Mouse (Mus musculus): ENCODE measurements around the gene Gpt2. TPM values are rescaled to one million over a fixed set of nuclear protein-coding genes. Genes with fewer than 3 reads are reported as not detected.

The Gpt2 gene
- polyA plus RNA-seq, 1 experiment = 31.1 TPM

DNA sequence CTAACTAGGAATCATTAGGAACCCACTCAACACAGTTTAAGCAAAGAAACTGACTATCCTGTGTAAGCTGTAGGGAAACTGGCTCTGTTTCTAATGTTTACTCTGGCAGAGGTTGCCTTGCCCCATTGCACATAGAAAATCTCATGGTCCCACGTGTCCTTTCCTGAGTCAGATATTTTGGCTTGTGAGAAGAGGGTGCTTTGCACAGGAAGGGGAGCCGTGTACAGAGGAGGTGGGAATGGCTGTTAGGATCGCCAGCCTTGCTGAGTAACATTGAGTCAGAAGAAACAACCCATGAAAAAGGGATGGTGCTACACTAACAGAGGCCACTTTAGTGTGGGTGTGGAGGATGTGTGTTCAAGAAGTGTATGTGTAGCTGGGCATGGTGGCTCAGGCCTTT, 36.6 kb downstream of the Gpt2 start:
- DNase-seq (ENCODE audit: low spot score) = no peak

DNA sequence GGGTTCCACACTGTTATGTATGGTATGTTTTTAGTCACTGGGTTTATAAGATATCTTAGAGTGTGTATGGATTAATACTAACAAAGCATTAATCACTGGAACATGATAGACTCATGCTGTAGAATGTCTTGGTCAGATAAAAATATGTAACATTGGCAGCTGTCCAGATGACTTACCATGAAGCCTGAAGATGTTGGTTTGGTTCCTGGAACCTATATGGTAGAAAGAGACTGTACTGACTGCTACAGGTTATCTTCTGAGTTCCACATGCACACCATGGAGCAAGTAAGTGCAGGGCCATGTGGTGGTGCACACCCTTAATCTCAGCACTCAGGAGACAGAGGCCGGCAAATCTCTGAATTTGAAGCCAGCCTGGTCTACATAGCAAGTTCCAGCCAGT, 38.3 kb downstream of the Gpt2 start:
- no peak for DNase-seq (ENCODE audit: low spot score)

DNA sequence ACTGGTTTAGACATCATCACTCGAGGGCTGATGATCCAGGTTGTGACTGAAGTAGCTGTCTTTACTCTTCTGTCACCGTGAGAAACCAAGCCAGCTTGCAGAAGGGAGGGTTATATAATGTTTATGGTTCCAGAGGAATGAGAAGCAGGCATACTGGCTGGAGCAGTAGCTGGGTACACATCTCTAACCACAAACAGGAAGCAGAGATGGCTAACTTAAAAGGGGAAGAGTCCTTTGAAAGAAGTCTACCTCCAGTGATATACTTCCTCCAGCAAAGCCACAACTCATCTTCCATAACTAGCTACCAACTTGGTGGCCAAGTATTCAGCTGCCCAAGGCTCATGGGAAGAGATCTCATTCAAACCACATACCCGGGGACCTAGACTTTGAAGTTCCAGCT, 39.1 kb downstream of the Gpt2 start:
- no peak for DNase-seq (ENCODE audit: low spot score)

DNA sequence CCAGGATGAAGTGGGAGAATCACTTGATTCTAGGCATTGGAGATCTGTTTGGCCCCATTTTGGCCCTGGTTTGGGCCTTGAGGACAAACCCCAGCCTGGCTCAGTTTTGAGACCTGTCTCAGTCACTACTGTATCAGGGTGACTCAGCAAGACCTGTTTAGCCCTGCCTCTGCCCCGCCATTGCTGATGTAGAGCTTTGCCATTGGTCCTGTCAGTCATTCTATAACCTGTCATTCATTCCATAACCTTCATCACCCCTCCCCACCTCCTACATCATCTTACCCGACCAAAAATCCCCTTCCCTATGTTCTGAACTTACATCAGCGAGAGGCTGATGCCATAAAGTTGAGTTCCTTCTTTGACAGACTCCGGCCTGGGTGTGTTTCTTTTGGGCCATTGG, 40.5 kb downstream of the Gpt2 start:
- DNase-seq (ENCODE audit: low spot score) = no peak

DNA sequence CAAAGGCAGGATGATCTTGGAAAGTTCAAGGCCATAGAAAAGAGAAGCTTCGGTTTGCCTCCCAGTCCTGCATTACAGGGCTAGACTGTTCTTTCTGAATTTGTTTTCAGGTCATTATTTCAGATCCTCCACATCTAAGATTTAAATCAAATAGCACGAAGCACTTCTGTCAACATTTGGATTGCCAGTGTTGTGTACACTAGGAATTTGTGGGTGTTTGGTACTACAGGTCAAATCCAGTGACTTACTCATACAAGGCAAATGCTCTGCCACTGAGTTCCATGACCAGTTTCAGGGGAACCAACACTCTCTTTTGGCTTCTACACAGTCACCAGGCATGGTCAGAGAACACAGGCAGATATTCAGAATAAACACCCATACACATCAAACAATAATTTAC, 41.1 kb downstream of the Gpt2 start:
- no peak for DNase-seq (ENCODE audit: low spot score)

DNA sequence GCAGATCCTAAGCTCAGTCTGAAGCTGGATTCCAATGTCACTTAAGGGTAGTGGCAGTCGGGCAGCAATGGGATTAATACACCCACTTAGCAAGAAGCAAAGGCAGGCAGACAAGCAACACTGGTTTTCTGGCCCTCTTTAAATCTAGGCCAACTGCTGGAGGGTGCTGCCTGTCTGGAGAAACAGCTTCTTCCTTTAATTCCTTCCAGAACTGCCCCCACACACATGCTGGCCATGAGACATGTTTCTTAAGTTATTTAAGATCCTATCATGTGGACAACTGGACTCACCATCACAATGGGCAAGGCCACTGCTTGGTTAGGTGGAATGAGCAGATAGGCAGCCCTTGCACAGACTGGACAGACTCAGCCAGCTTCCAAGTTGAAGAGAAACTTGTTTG, 41.8 kb downstream of the Gpt2 start:
- no peak for DNase-seq (ENCODE audit: low spot score)

DNA sequence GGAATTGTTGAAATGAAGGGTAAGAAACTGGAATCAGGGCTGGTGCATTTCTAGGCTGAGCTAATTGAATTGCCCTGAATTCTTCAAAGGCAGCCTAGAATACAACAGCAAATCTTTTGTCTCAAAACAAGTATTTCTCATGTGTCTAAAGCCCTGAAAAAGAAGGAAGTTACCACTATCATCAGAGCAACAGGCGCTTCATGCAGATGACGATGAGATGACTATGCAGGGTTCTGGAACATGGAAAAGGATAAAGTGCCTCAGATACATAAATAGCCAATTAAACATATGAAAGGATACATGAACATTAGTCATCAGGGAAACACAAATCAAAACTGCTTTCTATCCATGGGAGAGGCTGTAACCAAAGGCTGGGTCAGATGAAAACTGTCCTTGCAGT, 44.0 kb downstream of the Gpt2 start:
- no peak for DNase-seq (ENCODE audit: low spot score)

DNA sequence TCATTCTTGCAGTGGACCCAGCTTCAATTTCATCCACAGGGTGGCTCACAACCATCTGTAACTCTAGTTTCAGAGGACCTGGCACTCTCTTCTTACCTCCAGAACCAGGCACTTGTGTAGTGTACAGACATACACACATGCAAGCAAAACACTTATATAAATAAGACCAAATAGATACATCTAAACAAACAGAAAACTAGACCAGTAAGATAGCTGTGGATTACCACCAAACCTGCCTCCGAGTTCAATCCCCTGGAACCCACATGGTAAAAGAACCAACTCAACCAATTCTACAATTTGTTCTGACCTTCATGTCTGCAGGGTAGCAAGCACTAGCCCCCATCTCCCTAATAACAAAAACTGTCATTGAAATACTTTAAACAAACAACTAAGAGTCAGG, 59.6 kb downstream of the Gpt2 start:
- no peak for DNase-seq (ENCODE audit: low spot score)

DNA sequence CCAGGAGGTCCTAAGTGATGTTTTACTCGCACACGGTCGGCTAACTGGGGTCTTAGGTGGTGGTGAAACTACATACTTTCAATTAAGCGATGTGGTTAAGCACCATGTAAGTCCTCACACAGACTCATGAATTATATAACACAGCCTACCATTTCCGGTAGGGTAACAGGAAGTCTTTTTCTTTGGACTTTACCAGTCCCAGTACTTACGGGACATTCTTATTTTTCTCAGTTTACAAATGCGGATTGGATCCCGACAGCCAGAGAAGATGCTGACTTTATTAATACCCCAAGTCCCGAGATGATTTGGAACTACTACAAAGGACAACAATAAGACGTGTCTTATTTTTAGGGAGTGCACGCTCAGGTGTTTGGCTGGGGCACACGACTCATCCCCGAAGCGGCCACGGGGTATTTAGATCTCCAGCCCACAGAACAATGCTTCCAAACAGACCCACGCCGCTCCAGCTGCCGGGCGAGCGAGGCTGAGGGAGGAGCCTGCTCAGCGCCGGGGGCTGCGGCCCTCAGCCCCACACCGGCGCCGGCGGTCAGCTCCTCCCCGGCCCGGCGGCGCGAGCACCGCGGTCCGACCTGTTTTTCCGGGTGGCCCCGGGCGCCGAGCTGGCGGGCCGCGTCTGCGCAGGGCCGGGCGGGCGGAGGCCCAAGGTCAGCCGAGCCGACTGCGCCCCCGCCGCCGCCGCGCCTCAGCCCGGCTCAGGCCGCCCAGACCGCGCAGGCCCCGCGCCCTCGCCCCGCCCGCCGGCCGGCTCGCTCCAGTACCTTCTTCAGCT, 62.2 kb downstream of the Gpt2 start:
- no peak for DNase-seq (ENCODE audit: low spot score)

DNA sequence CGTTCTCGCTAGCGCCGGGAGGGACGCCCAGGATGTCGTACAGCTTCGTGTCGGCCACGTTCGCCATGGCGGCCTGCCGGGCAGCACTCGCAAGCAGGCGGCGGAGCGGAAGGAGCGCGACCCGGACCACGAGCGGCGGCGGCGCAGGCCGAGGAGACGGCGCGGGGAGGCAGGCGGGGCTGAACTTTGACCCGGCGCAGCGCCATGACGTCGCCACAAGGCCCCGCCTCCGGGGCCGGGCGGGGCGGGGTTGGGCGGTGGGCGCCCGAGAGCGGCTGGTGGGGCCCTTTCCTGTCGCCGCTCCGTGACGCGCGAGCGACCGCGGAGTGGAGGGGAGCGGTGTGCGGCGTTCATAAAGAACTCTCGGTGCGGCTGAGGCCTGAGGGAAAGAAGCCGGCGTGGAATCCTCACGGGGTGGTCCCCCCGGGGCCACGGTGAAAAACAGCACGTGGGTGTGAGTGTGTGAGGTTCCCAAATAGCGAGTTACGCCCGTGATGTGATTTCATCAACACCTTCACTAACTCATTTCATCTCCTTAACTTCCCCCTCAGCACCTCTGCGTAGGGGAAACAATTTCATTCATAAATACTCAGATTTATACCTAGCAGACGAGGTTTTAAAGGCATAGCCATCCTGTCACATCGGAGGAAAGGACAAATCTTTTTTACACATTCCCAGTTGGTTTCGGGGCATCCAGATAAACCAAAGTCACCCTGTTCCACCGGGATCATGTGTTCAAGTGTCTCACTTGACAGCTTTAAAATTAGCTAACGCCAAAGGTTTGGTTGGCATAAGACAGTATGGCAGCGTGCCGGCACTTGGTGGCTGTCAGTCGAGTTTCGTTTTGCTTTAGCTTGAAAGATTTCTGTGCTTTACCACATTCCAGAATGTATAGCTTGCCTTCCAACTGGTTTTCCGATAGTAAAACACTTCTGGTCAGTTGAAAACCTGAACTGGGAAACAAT, 63.1 kb downstream of the Gpt2 start, which contains the start of gene Dnaja2:
TSS of gene Dnaja2 (minus strand) at position 164 of the 965 bp plus-strand sequence.
- peak; percentile 94 for DNase-seq (ENCODE audit: low spot score)

DNA sequence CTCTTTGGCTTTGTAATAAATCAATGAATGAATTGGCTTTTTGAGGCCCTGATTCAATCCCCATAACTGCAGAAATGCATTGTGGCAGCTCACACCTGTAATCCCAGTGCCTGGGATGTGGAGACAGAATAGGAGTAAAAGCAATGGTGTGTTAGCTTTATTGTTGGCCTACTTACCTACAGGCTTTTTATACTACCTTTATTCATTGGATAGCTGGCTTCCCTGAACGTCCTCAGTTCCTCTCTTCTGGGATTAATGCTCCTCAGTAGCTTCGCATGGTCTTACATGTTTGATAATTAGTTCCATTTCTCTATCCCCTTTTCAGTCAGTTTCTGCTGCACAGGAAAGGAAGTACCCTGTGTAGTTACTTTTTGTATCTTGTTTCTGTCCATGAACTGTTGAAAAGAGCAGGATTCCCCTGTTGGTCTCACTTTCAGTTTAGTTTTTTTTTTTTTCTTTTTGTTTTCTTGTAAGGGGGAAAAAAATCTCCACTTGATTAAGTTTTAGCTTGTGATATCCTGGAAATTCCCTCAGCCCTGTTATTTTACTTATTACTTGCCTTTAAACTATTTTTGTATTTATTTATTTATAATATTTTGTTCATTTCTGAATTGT, 64.7 kb downstream of the Gpt2 start:
- no peak for DNase-seq (ENCODE audit: low spot score)

DNA sequence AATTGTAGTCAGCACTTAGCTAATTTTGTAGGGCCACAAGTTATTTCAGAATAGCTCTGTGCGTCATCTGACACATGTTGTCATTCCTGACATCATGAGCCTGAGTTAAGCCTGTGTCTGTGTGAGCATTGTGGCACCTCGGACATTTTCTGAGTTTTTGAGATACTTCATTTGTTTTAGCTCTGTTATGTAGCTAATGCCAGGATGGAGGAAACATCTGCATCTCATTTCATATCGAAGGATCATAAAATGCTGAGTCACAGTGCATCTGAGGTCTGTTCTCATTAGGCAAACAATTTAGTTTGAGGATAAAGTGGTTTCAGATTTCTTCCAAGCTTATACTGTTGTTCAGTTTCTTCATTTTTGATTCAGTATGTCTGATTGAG, 65.2 kb downstream of the Gpt2 start:
- DNase-seq (ENCODE audit: low spot score) = no peak

DNA sequence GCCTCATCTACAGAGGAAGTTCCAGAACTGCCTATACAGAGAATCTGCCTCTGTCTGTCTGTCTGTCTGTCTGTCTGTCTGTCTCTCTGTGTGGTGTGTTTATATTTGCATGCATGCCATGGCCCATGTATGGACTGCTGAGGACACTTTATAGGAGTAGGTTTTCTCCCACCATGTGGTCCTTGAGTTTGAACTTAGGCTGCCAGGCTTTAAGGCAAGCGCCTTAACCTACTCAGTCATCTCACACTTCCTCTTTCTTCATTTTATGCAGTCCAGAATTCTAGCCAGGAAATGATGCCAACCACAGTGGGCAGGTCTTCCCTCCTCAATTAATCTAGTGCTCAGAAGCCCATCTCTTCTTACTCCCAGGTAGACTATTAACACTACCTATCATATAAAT, 66.8 kb downstream of the Gpt2 start:
- no peak for DNase-seq (ENCODE audit: low spot score)

DNA sequence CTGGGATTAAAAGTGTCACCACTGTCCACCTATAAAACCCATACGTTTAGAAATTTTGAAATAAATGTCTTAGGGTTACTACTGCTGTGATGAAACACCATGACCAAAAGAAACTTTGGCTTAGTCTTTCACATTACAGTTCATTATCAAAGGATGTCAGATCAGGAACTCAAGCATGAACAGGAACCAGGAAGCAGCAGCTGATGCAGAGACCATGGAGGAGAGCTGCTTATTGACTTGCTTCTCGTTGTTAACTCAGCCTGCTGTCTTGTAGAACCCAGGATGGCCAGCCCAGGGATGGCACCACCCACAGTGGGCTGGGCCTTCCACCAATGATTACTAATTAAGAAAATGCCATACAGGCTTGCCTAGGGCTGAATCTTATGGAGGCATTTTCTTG, 67.6 kb downstream of the Gpt2 start:
- no peak for DNase-seq (ENCODE audit: low spot score)

DNA sequence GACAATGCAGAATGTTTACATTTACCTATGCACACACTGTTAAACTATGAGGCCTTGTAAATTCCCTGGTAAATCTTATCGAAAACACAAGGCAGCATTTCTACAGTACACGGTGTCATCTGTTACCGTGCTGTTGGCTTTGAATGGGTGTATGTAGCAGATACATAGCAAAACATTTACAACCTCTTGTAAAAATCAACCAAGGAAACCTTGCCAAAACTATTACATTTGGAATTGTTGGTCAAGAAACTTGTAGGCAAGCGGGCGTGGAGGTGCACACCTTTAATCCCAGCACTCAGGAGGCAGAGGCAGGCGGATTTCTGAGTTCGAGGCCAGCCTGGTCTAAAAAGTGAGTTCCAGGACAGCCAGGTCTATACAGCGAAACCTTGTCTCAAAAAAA, 71.0 kb downstream of the Gpt2 start:
- DNase-seq (ENCODE audit: low spot score) = no peak

DNA sequence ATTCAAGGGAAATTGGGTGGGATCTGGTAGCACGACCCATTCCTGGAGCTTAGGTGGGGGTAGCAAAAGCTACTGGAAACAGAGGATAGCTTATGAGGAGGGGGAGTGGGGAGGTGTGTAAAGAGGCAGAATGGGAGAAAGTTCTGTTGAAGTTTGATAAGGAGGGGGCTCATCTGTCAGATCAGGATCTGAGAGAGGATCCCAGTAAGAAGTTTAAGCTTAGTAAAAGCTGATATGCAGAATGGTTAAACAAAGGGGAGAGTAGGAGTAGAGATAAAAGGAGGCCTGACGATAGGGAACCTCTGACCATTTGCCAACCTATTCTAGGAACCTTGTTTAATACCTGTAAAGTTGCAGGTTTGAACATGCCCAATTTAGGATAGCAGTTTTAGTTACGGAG, 72.8 kb downstream of the Gpt2 start:
- no peak for DNase-seq (ENCODE audit: low spot score)

DNA sequence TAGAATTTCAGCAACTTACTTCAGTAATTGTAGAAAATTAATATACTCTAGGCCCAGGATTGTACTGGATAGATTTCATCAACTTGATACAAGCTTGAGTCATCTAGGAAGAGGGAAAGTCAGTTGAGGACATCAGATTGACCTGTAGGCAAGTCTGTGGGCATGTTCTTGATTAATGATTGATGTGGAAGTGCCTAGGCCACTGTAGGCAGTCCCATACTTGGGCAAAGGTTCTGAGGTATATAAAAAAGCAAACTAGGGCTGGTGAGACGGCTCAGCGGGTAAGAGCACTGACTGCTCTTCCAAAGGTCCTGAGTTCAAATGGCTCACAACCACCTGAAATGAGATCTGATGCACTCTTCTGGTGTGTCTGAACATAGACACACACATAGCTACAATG, 75.4 kb downstream of the Gpt2 start:
- DNase-seq (ENCODE audit: low spot score) = no peak

DNA sequence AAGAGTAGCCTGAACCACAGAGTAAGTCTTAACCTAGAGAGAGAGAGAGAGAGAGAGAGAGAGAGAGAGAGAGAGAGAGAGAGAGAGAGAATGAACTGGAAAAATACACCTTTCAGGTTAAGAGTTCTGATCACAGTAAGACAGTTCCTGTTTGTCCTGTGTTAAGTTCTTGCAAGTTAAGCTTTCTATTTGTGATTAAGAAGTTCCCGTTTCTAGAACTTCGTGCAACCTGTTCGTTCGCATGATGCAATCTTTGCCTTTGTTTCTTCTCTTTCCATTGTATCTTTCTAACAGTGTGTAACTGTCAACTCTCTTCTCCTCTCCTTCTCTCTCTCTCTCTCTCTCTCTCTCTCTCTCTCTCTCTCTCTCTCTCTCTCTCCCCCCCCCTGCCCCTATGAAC, 78.1 kb downstream of the Gpt2 start:
- DNase-seq (ENCODE audit: low spot score) = no peak

DNA sequence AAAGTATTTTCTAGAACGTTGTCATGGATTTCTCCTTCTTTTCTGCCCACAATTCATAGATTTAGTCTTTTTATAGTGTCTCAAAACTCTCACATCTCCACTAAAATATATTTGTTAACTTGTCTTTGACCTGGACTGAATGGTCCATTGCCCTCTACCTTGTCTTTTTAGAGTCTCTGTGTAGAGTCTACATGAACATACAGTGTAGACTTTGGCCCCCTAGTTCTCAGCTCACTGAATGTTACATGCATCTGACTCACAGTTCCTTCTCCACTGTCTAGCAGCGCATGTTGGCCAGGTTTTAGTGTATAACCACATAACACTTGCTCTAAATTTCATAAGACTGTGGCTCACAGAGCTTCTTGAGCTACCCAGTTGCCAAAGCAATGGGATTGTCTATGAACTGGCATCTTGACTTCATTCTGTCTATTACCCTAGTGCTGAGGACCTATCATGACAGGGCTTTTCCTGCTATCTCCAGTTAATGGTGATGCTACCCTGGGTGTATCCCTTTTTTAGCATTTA, 81.7 kb downstream of the Gpt2 start:
- no peak for DNase-seq (ENCODE audit: low spot score)
